Mouse (Mus musculus) forebrain, postnatal 0 days (tissue): ENCODE measurements at regions not wholly inside any gene's neighbourhood (a gene's known extent, or its start where the extent isn't known, plus 50 kb on each side); places are given as distances from the start of the nearest gene placed in this dataset.

Experiments
- ATAC-seq: fragments of 200-750 bp; cut with Nextera tagmentation; 2 replicates; pipeline ENCODE4 v1.8.0; 2017; ENCODE audit warnings: mild to moderate bottlenecking, moderate library complexity
- DNase-seq: peaks from one replicate; pipeline ENCODE4 v3.0.0-alpha.2; 2015
- H3K27ac ChIP-seq: fragments of 300-500 bp; sonication (generic); 2 replicates; pipeline ENCODE4 v1.5.1; 2014; ENCODE audit warnings: low read depth, mild to moderate bottlenecking, antibody characterized with exemption, low read length, moderate library complexity, mixed read lengths
- H3K27me3 ChIP-seq: fragments of 300-500 bp; sonication (generic); 2 replicates; pipeline ENCODE4 v1.6.1; 2014; ENCODE audit warnings: mild to moderate bottlenecking, low read length, mixed read lengths; ENCODE audit not compliant: insufficient read depth
- H3K36me3 ChIP-seq: fragments of 300-500 bp; sonication (generic); 2 replicates; pipeline ENCODE4 v1.6.1; 2014; ENCODE audit warnings: mild to moderate bottlenecking, moderate library complexity; ENCODE audit not compliant: insufficient read depth
- H3K4me1 ChIP-seq: fragments of 300-500 bp; sonication (generic); 2 replicates; pipeline ENCODE4 v1.6.1; 2014; ENCODE audit warnings: antibody characterized with exemption; ENCODE audit not compliant: insufficient read depth
- H3K4me2 ChIP-seq: fragments of 300-500 bp; sonication (generic); 2 replicates; pipeline ENCODE4 v1.6.1; 2014; ENCODE audit warnings: low read depth, mild to moderate bottlenecking, moderate library complexity
- H3K4me3 ChIP-seq: fragments of 300-500 bp; sonication (generic); 2 replicates; pipeline ENCODE4 v1.5.1; 2014; ENCODE audit warnings: low read depth, low read length, mixed read lengths
- H3K9ac ChIP-seq: fragments of 300-500 bp; sonication (generic); 2 replicates; pipeline ENCODE4 v1.6.1; 2014; ENCODE audit warnings: mild to moderate bottlenecking
- H3K9me3 ChIP-seq: fragments of 300-500 bp; sonication (generic); 2 replicates; pipeline ENCODE4 v1.6.1; 2016; ENCODE audit warnings: low read length
- CTCF ChIP-seq: sonication (generic); IDR thresholded peaks from 2 replicates; pipeline ENCODE4 v1.5.1; 2016; ENCODE audit warnings: antibody characterized with exemption, control low read depth, low read depth
- WGBS: fragments of 180-500 bp; shearing (Covaris S2); extraction: QIAGEN DNeasy Blood & Tissue Kit; methylation state at CpG from one replicate; pipeline ENCODE4 v1.1.7; 2014; 5-methylcytosine and 5-hydroxymethylcytosine counted together

DNA sequence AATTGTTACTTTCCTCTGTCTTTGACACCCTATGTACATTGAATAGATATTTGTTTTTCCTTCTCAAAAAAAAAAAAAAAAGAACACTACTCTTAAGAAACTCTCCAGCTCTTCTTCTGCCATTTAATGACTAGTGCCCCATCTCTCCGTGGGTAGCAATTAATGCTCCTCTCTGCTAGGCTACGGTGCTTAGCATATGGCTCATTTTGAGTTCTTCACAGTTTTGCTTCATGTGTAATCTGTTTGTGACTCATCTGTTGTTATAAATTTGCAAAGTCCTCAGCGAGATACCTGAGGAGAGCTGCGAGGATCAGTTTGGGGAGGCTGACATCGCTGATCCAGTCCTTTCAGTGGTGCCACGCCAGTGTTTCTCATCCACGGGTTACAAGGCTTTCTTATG lies 107.8 kb downstream of the Rnd3 start:
- no peak for TF ChIP-seq CTCF
- Histone ChIP-seq H3K36me3 (no peaks in the 10 kb centered on the region), H3K9me3 (no peaks in the 10 kb centered on the region)

DNA sequence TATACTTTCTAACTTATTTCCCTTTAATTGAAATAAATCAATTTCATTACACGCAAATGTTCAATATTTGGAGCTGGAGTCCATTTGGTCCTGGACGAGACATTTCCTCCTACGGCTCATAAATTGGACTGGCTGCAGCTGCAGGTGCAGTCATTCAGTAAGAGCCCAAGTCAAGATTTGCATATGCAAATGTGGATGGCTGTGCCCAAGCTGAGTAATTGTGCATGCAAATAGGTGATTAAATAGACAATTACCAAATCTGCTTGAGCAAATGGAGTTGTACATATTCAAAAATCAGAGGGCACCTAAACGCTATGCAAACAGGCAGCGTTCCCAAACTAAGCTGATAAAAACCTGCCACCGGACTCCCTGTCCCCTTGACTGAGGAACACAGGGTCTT lies 110.2 kb downstream of the Rnd3 start:
- 0 out of 2 replicates have a peak, but pooled peaks cover 2% of the 10 kb centered on the region for H3K4me1 ChIP-seq
- TF ChIP-seq CTCF: no peak
- WGBS: 19% methylated on average over 6 of the region's 6 CpGs
- no peaks in the 10 kb centered on the region for H3K9me3 ChIP-seq
- ATAC-seq (no peak), DNase-seq (peak; percentile 20)
- no peak overlapping the region for H3K27ac ChIP-seq
- H3K27me3 ChIP-seq: no peaks in the 10 kb centered on the region
- H3K4me2 ChIP-seq: no peak overlapping the region
- no peak overlapping the region for H3K9ac ChIP-seq
- no peak overlapping the region for H3K4me3 ChIP-seq
- H3K36me3 ChIP-seq: no peaks in the 10 kb centered on the region

More for the DNA sequence above, 107.8 kb downstream of the Rnd3 start:
- H3K27ac ChIP-seq: no peak overlapping the region
- no peak overlapping the region for H3K9ac ChIP-seq
- WGBS: 35% methylated on average over 7 of the region's 7 CpGs
- DNase-seq (no peak), ATAC-seq (no peak)
- H3K4me3 ChIP-seq: no peak overlapping the region
- H3K4me2 ChIP-seq: no peak overlapping the region
- H3K27me3 ChIP-seq: no peaks in the 10 kb centered on the region
- 0 out of 2 replicates have a peak, but pooled peaks cover 2% of the 10 kb centered on the region for H3K4me1 ChIP-seq

DNA sequence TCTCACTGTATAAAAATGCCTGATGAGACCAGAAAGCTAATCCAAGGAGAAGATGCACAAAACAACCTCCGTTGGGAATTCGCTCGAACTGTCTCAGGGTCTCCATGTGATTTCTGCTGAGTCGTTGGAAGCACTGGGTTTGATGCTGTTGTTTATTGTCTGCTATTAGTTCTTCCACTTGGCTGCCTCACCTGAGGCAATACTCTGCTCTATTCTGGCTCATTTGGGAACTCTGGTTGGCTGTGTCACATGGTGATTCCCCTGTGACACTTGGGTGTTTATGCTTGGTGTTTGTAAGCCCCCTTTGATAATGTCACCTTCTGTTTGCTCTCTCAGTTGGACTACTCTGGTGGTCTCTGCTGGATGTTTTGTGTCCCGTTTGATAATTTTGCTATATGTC lies 111.9 kb downstream of the Rnd3 start:
- H3K4me3 ChIP-seq: no peak overlapping the region
- H3K27ac ChIP-seq: no peak overlapping the region
- no peak overlapping the region for H3K4me2 ChIP-seq
- no peaks in the 10 kb centered on the region for H3K27me3 ChIP-seq
- H3K36me3 ChIP-seq: no peaks in the 10 kb centered on the region
- WGBS: 81% methylated on average over 5 of the region's 5 CpGs
- TF ChIP-seq CTCF: no peak
- H3K9me3 ChIP-seq: no peaks in the 10 kb centered on the region
- 0 out of 2 replicates have a peak, but pooled peaks cover 2% of the 10 kb centered on the region for H3K4me1 ChIP-seq
- ATAC-seq (no peak), DNase-seq (no peak)
- no peak overlapping the region for H3K9ac ChIP-seq

DNA sequence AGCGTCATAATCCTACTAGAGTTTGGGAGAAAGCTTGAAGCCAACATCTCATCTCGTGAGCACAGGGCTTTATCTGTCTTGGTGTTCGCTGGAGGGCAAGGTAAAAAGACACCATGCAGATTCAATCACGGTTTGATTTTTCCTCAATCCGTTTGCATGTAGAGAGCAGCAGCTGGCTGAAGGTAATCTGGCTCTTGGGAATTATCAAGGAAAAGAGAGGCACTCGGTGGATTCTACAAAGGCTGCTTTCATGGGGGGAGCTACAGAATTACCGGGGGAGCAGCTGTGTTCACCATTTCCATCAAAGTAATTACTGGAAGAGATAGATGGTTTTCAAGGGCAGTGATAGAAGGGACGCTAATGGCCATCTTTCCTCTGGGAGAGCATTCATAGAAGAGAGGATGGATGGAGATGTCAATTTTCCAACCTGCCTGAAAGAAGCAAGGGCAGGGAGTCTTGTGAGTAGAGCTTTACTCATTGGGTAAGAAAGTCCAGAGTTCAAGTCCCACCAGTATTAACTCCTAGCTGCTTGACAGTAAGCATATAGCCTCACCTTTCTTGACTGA lies 112.6 kb downstream of the Rnd3 start:
- ATAC-seq (no peak), DNase-seq (no peak)
- Histone ChIP-seq H3K9ac (no peak overlapping the region), H3K27ac (no peak overlapping the region), H3K27me3 (no peaks in the 10 kb centered on the region), H3K9me3 (no peaks in the 10 kb centered on the region), H3K4me2 (no peak overlapping the region), H3K4me3 (no peak overlapping the region), H3K4me1 (0 out of 2 replicates have a peak, but pooled peaks cover 2% of the 10 kb centered on the region), H3K36me3 (no peaks in the 10 kb centered on the region)
- 70% methylated on average over 8 of the region's 8 CpGs for WGBS
- no peak for TF ChIP-seq CTCF

DNA sequence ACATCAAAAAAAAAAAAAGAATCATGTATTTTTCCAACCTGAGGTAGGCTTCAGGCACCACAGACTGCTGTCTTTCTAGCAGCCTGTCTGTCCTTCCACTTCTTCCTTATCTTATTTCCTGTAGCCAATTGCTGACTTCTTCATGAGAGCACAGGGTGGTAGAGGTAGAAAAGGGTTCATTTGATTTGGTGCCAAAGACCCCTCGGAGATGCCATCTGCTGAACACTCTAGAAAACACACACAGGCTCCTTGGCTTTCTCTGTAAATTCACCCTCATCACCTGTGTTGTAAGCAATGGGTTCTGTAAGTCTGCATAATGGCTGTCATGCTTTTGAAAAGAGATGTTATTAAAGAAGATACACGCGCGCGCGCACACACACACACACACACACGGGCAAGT lies 115.0 kb downstream of the Rnd3 start:
- no peak overlapping the region for H3K4me2 ChIP-seq
- no peak overlapping the region for H3K4me3 ChIP-seq
- TF ChIP-seq CTCF: no peak
- H3K9ac ChIP-seq: no peak overlapping the region
- H3K36me3 ChIP-seq: no peaks in the 10 kb centered on the region
- no peak overlapping the region for H3K27ac ChIP-seq
- no peak for DNase-seq
- ATAC-seq: no peak
- WGBS: 78% methylated on average over 7 of the region's 7 CpGs
- no peaks in the 10 kb centered on the region for H3K9me3 ChIP-seq
- no peaks in the 10 kb centered on the region for H3K4me1 ChIP-seq
- no peaks in the 10 kb centered on the region for H3K27me3 ChIP-seq

DNA sequence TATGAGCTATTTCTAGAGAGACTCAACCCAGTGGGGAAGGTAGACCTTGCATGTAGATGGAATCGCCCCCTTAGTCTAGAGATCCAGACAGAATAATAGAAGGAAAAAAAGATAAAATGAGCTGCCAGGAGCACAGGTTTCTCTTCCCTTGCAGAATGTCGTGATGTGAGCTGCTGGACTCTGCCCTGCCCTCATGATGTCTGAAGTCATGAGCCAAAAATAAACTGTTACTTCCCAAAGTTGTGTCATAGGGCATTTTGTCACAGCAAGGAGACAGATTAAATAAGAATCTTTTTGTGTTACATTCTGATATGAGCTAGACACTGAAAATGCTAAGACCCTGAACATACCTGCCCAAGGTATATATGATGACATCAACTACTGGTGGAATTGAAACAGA lies 126.4 kb downstream of the Rnd3 start:
- no peak overlapping the region for H3K27ac ChIP-seq
- no peak overlapping the region for H3K4me2 ChIP-seq
- no peak for DNase-seq
- WGBS: 94% methylated on average over 2 of the region's 2 CpGs
- H3K36me3 ChIP-seq: no peaks in the 10 kb centered on the region
- H3K9me3 ChIP-seq: no peaks in the 10 kb centered on the region
- no peaks in the 10 kb centered on the region for H3K27me3 ChIP-seq
- no peak overlapping the region for H3K9ac ChIP-seq
- ATAC-seq: no peak
- no peak for TF ChIP-seq CTCF
- no peak overlapping the region for H3K4me3 ChIP-seq
- H3K4me1 ChIP-seq: no peaks in the 10 kb centered on the region

DNA sequence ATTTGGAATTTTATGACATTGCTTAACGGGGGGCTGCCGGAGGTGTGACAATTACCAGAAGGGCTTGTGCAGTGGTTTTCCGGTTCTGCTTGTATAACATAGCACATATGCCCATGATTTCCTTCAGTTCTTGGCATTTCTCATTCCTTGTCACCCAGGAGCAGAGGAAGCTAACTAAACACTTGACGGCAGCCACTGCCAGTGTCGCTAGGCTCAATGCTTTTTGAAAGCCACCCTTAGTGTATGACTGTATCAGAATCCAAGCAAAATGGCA lies 132.8 kb downstream of the Rnd3 start:
- 40% methylated on average over 5 of the region's 5 CpGs for WGBS
- no peaks in the 10 kb centered on the region for H3K4me1 ChIP-seq
- H3K9me3 ChIP-seq: no peaks in the 10 kb centered on the region
- no peaks in the 10 kb centered on the region for H3K27me3 ChIP-seq
- DNase-seq (peak; percentile 35), ATAC-seq (peak; percentile 42)
- H3K4me3 ChIP-seq: no peak overlapping the region
- no peak for TF ChIP-seq CTCF
- H3K36me3 ChIP-seq: no peaks in the 10 kb centered on the region
- H3K4me2 ChIP-seq: no peak overlapping the region
- H3K27ac ChIP-seq: no peak overlapping the region
- no peak overlapping the region for H3K9ac ChIP-seq
